Mouse (Mus musculus) hindbrain, embryonic 14.5 days (tissue): Measurements from ENCODE around the gene Stk4. TPM values are rescaled to one million over a fixed set of nuclear protein-coding genes. Genes with fewer than 3 reads are reported as not detected.

Experiments
- ATAC-seq: fragments of 200-750 bp; cut with Nextera tagmentation; 2 replicates; pipeline ENCODE4 v1.8.0; 2017; ENCODE audit warnings: moderate number of reproducible peaks, mild to moderate bottlenecking, moderate TSS enrichment, moderate library complexity; ENCODE audit not compliant: low FRiP score
- DNase-seq: peaks from one replicate; pipeline ENCODE4 v3.0.0-alpha.2; 2015; ENCODE audit warnings: low spot score
- H3K27ac ChIP-seq: fragments of 300-500 bp; sonication (generic); 2 replicates; pipeline ENCODE4 v1.5.1; 2014; ENCODE audit warnings: mild to moderate bottlenecking, moderate library complexity
- H3K27me3 ChIP-seq: fragments of 300-500 bp; sonication (generic); 2 replicates; pipeline ENCODE4 v1.6.1; 2014; ENCODE audit warnings: mild to moderate bottlenecking, low read length, mixed read lengths; ENCODE audit not compliant: control insufficient read depth, insufficient read depth
- H3K36me3 ChIP-seq: fragments of 300-500 bp; sonication (generic); replicated peaks from 2 replicates; pipeline ENCODE4 v1.6.1; 2014; ENCODE audit not compliant: control insufficient read depth, insufficient read depth
- H3K4me1 ChIP-seq: fragments of 300-500 bp; sonication (generic); replicated peaks from 2 replicates; pipeline ENCODE4 v1.6.1; 2014; ENCODE audit warnings: antibody characterized with exemption, low read length, mixed read lengths; ENCODE audit not compliant: control insufficient read depth, insufficient read depth
- H3K4me2 ChIP-seq: fragments of 300-500 bp; sonication (generic); replicated peaks from 2 replicates; pipeline ENCODE4 v1.6.1; 2014; ENCODE audit warnings: mild to moderate bottlenecking, moderate library complexity
- H3K4me3 ChIP-seq: fragments of 300-500 bp; sonication (generic); replicated peaks from 2 replicates; pipeline ENCODE4 v1.5.1; 2014; ENCODE audit warnings: mild to moderate bottlenecking, low read length
- H3K9ac ChIP-seq: fragments of 300-500 bp; sonication (generic); 2 replicates; pipeline ENCODE4 v1.6.1; 2014
- H3K9me3 ChIP-seq: fragments of 300-500 bp; sonication (generic); 2 replicates; pipeline ENCODE4 v1.6.1; 2016; ENCODE audit warnings: low read length; ENCODE audit not compliant: control insufficient read depth
- WGBS: fragments of 180-500 bp; shearing (Covaris S2); extraction: QIAGEN DNeasy Blood & Tissue Kit; methylation state at CpG from one replicate; pipeline ENCODE4 v1.1.7; 2014; 5-methylcytosine and 5-hydroxymethylcytosine counted together
- polyA plus RNA-seq: library from polyadenylated mRNA; unstranded; fragments of >200 nt; fragmentation: Nextera tagmentation; extraction: Ambion mirVana; gene quantifications from 2 replicates; pipeline ENCODE4 v1.2.1, GENCODE M21; 2014

The Stk4 gene
- polyA plus RNA-seq, 1 experiment from 2014 or later, result 27.4 TPM

- ATAC-seq, result no peak
- 62% methylated on average over 6 of the region's 6 CpGs for WGBS
These were observed 64.4 kb downstream of the Stk4 start for GRCm38 (mm10) chr2:164134563-164134962.

GRCm38 (mm10) chr2:164135367-164135766, 65.2 kb downstream of the Stk4 start:
- H3K4me2 ChIP-seq, result no peak overlapping the region
- H3K4me1 ChIP-seq, result peaks cover 8% of the 10 kb centered on the region; the same call in 1 of the 2 replicates
- H3K27me3 ChIP-seq, result no peaks in the 10 kb centered on the region
- WGBS, result 65% methylated on average over 1 of the region's 1 CpGs
- no peak overlapping the region for H3K27ac ChIP-seq
- H3K9me3 ChIP-seq, result no peaks in the 10 kb centered on the region
- no peak overlapping the region for H3K9ac ChIP-seq
- no peak overlapping the region for H3K4me3 ChIP-seq
- peaks cover 6% of the 10 kb centered on the region; the same call in 1 of the 2 replicates for H3K36me3 ChIP-seq
- DNase-seq (no peak), ATAC-seq (no peak)

More at GRCm38 (mm10) chr2:164134563-164134962, 64.4 kb downstream of the Stk4 start:
- H3K4me2 ChIP-seq, result no peak overlapping the region
- H3K27ac ChIP-seq, result no peak overlapping the region
- H3K9me3 ChIP-seq, result no peaks in the 10 kb centered on the region
- peaks cover 8% of the 10 kb centered on the region; the same call in 1 of the 2 replicates for H3K4me1 ChIP-seq
- no peaks in the 10 kb centered on the region for H3K27me3 ChIP-seq
- peaks cover 6% of the 10 kb centered on the region; the same call in 1 of the 2 replicates for H3K36me3 ChIP-seq
- no peak overlapping the region for H3K4me3 ChIP-seq
- no peak overlapping the region for H3K9ac ChIP-seq
- peak; percentile 66 for DNase-seq

DNA sequence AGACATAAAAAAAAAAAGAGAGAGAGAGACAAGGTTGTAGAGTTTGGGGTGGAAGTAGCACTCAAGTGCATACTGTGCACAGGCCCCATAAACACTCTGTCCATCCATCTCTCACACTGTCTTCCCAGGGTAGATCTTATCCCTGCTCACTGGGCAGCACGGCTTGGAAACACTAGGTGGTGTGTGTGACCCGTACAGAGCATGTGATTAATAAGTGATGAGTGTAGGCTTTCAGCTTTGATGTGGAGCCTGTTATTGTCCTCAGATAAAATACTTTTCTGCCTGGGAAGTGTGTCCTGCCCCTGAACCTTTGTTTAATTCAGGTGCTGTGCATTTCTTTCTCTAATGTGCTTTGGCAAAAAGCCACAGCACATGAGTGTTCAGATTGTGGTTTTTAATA, 66.3 kb downstream of the Stk4 start:
- Histone ChIP-seq H3K4me2 (no peak overlapping the region), H3K9ac (no peak overlapping the region), H3K27ac (no peak overlapping the region), H3K4me3 (no peak overlapping the region), H3K36me3 (peaks cover under 1% of the 10 kb centered on the region; the same call in 1 of the 2 replicates), H3K27me3 (no peaks in the 10 kb centered on the region), H3K9me3 (no peaks in the 10 kb centered on the region), H3K4me1 (peaks cover 8% of the 10 kb centered on the region; the same call in 1 of the 2 replicates)
- no peak for DNase-seq
- ATAC-seq, result no peak
- WGBS, result 22% methylated on average over 2 of the region's 2 CpGs

- no peak for ATAC-seq
- DNase-seq, result no peak
- Histone ChIP-seq H3K4me1 (peaks cover 12% of the 10 kb centered on the region), H3K27me3 (no peaks in the 10 kb centered on the region), H3K9me3 (no peaks in the 10 kb centered on the region), H3K4me2 (no peak overlapping the region), H3K4me3 (no peak overlapping the region), H3K9ac (no peak overlapping the region), H3K27ac (no peak overlapping the region), H3K36me3 (no peaks in the 10 kb centered on the region)
- WGBS, result 62% methylated on average over 6 of the region's 6 CpGs
These were observed 67.6 kb downstream of the Stk4 start for GRCm38 (mm10) chr2:164137754-164138153.

GRCm38 (mm10) chr2:164142021-164142420, 71.9 kb downstream of the Stk4 start:
- Histone ChIP-seq H3K27ac (0 out of 2 replicates have a peak overlapping the region, but pooled peaks have one; percentile 12), H3K27me3 (no peaks in the 10 kb centered on the region), H3K4me3 (no peak overlapping the region), H3K9ac (no peak overlapping the region), H3K4me2 (no peak overlapping the region), H3K36me3 (no peaks in the 10 kb centered on the region; the same call in 1 of the 2 replicates), H3K4me1 (peaks cover 8% of the 10 kb centered on the region), H3K9me3 (no peaks in the 10 kb centered on the region)
- 52% methylated on average over 10 of the region's 10 CpGs for WGBS
- no peak for DNase-seq
- ATAC-seq, result no peak

DNA sequence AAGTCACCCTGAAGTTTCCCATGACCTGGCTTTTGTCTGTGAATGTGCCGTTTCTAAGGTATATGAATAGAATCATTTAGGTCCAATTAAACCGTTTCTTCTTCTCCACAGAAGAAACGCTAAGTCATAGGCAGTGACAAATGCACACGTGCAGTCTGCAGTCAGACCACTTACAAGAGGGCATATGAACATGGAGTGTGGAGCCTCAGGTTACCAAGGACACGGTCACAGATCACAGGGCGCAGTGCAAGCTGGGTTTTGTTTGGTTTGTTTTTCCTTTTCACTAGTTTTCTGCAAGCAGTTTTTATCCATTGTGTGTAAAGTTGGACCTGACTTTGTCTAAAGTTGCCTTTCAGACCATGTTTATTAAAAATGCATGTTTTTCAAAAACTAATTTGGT, 73.9 kb downstream of the Stk4 start:
- ATAC-seq (no peak), DNase-seq (no peak)
- Histone ChIP-seq H3K27me3 (no peaks in the 10 kb centered on the region), H3K4me1 (peaks cover 8% of the 10 kb centered on the region), H3K36me3 (no peaks in the 10 kb centered on the region; the same call in none of the 2 replicates), H3K9ac (no peak overlapping the region), H3K4me3 (no peak overlapping the region), H3K27ac (no peak overlapping the region), H3K9me3 (no peaks in the 10 kb centered on the region), H3K4me2 (no peak overlapping the region)
- WGBS, result 32% methylated on average over 6 of the region's 6 CpGs

- DNase-seq, result no peak
- Histone ChIP-seq H3K9ac (no peak overlapping the region), H3K4me3 (no peak overlapping the region), H3K4me2 (no peak overlapping the region), H3K36me3 (no peaks in the 10 kb centered on the region; the same call in none of the 2 replicates), H3K9me3 (no peaks in the 10 kb centered on the region), H3K4me1 (peaks cover 8% of the 10 kb centered on the region), H3K27ac (no peak overlapping the region), H3K27me3 (no peaks in the 10 kb centered on the region)
- ATAC-seq, result no peak
- WGBS, result 82% methylated on average over 10 of the region's 10 CpGs
These were observed 74.4 kb downstream of the Stk4 start for GRCm38 (mm10) chr2:164144541-164144940.

DNA sequence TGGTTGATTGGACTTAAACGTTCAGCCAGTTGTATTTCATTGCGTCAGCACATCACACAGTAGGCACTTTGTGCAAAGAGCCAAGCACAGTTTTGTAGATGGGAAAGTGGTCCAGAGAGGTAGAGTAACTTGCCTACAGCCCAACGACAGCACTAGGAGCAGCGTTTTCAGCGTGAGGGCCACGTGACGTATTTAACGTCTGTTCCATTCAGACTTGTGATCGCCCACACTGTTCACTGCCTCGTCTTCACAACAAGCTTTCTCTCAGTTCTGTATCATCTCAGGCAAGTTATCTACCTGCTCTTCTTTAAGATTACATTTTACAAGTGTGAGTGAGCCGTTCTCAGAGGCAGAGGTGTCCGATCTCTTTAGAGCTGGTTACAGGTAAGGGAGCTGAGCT, 76.4 kb downstream of the Stk4 start:
- Histone ChIP-seq H3K27me3 (no peaks in the 10 kb centered on the region), H3K4me2 (no peak overlapping the region), H3K27ac (no peak overlapping the region), H3K4me1 (peaks cover 8% of the 10 kb centered on the region), H3K9ac (no peak overlapping the region), H3K4me3 (no peak overlapping the region), H3K36me3 (peaks cover 3% of the 10 kb centered on the region), H3K9me3 (no peaks in the 10 kb centered on the region)
- WGBS, result 97% methylated on average over 12 of the region's 12 CpGs
- DNase-seq, result no peak
- no peak for ATAC-seq

DNA sequence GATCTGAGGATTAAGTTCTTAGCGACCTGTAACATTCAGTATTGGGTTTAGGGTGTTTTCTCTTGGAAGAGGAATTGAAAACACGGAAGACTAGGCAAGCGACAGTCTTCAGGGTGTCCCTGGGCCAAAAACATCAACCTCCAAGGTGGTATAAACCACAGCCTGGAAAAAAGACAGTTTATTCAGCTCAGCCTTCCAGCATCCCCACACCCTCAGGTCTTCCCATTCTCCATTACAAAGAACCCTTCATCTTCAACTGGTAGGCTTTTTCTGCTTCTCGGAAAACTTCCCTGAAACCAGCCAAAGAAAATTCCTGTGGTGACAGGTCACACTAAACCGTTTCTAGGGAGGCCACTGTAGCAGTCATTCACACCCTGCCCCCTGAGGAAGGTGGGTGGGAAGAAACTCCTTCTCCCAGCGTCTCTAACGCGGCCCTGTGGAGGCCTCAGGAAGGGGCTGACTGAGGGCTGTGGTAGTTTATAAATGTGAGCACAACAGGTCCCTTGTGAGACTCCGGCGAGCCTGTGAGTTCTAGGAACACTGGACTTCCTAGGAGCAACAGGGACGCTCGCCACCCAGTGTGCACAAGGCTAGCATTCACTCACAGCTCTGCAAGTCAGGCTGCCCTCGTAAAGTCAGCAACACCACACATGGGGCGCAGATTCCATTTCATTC, 80.1 kb downstream of the Stk4 start:
- no peak for DNase-seq
- Histone ChIP-seq H3K4me2 (no peak overlapping the region), H3K27me3 (no peaks in the 10 kb centered on the region), H3K9ac (no peak overlapping the region), H3K4me1 (no peaks in the 10 kb centered on the region; the same call in 1 of the 2 replicates), H3K4me3 (no peak overlapping the region), H3K27ac (peak overlapping the region; percentile 56; the same call in 1 of the 2 replicates), H3K36me3 (peaks cover 36% of the 10 kb centered on the region), H3K9me3 (no peaks in the 10 kb centered on the region)
- 44% methylated on average over 14 of the region's 14 CpGs for WGBS
- ATAC-seq, result peak; percentile 34; the same call in 1 of the 2 replicates
